Mouse (Mus musculus): ENCODE results near the gene Gm49380.

Gm49380 gene

DNA sequence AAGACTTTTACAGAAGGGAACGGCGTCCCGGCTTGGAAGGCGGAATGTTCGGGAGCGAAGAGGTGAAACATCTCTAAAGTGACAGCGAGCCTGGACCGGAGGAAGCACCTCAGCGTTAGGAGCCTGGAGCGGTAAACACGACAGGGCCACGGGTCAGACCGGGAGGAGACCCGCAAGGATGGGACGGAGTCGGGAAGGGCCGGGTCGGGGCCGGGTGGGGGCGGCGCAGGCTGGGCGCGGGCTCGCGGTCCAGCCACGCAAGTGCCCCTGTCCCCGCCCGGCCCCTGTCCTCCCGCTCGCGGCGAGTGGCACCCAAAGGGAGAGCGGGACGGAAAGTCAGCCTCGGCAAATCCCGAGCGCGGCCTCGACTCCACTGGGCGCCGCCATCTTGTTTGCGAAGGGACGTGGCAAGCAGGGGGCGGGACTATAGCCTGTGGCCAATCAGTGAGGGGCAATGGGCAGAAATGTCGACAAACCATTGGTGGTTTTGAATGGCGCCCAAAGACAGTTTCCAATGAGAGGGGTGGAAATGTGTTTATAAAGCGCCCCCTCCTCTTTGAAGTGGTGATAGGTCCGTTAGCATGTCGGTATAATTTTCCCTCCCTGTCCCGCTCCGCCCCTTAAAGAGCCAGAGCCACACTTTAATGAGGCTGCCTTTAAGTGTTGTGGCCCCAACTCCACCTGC lies at the start of gene Gm49380, which contains the start of gene Rnf26:
Gene Gm49380 (minus strand): TSS at position 396 of the 685 bp plus-strand sequence.
Gene Rnf26 (minus strand): TSS at position 413 of the 685 bp plus-strand sequence.
- peak; percentile 97 for DNase-seq

DNA sequence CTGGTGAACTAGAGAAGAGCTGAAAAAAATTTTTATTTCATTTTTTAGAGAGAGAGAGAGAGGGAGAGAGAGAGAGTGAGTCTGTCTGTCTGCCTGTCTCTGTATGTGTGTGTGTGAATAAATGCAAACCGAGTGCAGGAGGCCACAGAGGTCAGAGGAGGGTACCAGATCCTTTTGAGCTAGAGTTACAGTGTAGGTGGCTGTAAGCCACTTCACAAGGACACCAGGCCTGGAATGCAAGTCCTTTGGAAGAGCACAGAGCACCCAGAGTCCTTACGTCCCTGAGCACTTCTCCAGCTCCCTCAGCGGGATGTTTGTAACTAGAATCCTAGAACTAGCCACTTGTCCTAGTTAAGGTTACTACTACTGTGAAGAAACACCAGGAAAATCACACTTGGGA lies 46.6 kb upstream of the Gm49380 start:
- DNase-seq = no peak

DNA sequence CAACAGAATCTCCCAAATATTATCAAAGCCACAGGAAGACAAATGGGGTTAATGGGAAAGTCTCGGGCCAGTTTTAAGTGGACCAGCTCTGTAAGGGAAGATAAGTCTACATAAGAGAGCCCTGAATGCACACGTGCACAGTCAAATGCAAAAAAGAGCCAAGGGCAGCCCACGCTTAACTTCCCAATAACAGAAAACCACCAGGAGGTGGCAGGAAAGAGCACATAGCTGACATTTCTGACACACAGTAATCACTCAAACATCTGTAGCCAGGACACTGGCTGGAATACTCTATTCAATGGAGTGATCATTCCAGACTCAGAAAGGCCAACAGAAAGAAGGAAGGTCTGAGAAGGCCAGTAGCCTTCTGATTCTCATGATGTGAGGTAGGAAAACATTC lies 34.0 kb upstream of the Gm49380 start:
- no peak for DNase-seq

DNA sequence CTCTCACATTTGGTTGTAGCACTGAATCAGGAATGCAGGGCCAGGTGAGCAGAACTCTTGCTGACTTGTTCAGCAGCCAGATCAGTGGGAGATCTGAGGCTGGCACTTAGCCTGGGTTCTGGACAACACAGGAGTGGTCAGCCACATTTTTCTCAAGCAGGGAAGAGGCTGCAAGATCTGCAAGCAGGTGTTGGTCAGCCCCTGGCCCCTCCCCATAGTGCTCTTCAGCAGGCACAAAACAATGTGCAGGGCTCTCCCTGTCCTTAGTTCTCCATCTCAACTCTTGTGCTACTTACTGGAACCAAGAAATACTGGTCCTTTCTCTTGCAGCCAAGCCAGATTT lies 31.4 kb upstream of the Gm49380 start:
- no peak for DNase-seq

DNA sequence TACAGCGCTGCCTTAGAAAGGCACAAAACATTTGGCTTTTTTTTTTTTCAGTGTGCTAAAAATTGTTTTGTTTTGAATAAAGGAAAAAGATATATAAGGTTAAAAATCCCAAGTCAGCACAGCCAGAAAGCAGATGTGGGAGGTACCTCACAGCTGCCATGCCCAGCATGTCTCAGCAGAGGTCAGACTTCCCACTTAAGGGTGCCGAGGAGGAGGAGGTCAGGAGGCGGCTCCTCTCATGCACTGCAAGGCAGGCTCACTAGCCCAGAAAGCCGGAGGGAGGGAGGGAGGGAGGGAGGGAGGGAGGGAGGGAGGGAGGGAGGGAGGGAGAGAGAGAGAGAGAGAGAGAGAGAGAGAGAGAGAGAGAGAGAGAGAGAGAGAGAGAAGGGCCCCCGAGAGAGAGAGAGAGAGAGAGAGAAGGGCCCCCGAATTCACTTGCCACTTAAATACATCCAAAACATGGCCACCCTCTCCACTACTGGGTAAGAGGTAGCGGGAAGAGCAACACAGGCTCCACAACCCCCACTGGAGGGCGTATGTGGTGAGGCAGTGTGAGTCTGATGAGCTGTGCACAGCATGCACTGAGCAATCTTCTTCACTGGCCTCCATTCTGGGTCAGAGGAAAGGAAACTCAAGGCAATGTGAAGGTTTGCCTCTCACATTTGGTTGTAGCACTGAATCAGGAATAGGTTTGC lies 30.9 kb upstream of the Gm49380 start:
- peak; percentile 57 for DNase-seq

DNA sequence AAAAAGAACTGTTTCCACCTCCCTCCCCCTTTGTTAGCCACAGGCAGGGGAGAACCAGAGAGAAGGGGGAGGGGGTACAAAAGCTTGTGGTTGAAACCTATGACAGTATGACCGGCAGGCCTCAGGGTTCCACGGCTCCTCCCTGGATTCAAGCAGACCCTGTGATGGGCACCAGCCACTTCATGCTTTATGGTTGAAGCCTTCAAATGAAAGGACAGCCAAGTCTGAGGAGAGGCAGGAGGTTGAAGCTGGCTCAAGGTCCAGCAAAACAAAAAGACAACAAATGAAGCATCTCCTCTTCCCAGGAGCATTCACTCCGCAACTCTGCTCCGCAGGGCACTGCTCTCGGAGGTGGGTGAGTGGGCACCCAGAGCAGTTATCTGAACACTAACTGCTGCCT lies 30.1 kb upstream of the Gm49380 start:
- DNase-seq = no peak

DNA sequence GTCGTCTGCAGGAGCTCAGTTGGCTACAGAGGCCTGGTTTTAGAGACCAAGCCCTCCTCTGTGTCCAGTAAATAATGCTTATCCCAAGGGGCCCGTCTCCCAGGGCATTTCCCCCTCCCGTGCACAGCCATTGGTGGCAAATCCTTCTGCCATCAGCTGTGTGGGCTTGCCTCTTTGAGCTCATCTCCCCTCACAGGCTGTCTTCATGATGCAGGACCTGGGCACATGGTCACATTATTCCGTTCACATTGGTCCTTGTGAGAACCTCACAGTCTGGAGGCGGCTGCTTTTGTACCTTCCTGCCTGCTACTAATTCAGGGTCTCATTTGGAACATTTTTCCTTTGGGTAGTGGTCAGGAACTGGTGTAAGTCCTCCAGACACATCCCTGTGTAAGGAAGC lies 28.7 kb upstream of the Gm49380 start:
- DNase-seq = no peak

DNA sequence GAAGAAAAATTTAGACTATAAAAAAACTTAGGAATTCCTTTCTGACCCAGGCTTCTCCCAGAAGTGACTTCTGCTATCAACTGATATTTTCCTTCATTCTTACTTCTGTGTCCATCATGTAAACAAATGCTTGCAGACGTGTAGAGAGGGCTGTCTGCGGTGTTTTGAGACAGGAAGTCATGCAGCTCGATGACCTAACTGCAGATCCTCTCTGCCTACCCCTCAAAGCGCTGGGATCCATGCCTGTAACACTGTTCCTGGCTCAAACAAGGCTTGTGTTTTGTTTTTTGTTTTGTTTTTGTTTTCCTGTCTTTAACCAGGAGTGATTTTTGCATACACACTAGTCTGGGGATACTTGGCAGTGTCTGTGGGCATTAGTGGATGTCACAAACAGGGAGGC lies 24.5 kb upstream of the Gm49380 start:
- no peak for DNase-seq

DNA sequence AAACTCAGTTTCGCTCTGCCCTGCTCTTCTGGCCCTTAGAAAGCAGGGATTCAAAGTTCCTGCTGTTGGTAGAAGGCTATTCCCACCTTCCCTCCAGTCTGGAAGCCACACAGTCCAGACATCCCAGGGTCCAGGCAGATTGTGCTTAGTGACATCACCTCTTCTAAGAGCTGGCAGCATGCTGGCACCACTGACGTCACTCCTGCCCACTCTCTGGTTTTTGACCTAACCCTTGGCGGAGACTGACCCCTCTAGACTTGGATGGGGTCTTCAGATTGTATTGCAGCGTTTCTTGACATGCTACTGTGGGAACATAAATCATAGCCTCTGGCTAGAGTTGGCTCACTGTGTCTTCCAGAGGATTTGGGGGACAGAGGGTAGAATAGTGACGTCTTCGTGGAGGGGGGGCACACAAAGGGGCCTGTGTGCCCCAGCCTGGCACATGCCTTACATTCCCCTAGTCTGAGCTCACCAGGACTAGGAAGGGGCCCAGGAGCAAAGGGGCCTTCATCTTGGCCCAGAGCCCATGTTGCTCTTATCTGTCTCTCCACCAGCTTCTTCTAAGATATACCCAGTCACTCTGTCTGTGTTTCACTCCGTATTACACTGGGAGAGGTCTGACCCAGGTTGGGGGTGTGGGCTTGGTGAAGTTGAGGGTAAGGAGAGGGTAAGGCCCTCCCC lies 22.6 kb upstream of the Gm49380 start:
- no peak for DNase-seq

DNA sequence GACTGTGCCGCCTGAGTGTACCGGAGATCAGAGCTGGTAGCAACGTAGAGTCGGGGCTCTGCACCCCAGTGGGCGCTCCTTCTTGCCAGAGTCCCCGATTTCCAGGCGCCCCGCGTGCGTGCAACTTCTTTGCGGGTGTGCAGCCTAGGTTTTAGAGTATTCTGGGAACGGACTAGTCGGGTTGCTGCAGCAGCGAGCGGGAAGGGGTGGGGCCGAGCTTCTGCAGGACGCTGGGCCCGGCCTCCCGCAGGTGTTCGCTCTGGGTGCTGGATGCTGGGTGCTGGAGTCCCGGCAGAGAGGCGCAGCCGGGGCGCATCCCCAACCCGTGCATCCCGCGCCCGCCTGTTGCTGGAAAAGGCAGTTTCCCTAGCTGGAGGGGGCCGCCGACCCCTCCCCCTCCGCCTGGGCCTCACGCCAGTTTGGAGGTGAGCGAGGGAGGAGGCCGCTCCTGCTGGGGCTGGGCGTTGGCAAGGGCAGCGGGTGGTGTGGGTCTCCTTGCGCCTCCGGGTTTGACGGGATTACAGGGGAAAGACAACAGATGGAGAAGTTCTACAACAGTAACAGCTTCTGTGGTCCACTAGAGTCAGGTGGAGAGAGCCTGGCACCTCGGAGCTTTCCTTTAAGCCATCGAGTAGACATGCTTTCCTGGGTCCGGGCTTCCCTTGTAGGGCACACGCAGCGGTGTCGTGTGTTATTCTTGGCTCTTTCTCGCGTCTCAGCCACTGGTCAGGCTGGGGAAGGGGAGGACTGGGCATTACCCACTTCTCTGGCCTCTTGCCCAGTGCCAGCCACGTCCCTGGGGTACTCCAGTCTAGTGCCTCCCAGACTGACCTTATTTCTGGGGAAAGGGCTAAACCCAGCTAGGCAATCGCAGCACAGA lies 21.8 kb upstream of the Gm49380 start:
- DNase-seq = peak; percentile 48

DNA sequence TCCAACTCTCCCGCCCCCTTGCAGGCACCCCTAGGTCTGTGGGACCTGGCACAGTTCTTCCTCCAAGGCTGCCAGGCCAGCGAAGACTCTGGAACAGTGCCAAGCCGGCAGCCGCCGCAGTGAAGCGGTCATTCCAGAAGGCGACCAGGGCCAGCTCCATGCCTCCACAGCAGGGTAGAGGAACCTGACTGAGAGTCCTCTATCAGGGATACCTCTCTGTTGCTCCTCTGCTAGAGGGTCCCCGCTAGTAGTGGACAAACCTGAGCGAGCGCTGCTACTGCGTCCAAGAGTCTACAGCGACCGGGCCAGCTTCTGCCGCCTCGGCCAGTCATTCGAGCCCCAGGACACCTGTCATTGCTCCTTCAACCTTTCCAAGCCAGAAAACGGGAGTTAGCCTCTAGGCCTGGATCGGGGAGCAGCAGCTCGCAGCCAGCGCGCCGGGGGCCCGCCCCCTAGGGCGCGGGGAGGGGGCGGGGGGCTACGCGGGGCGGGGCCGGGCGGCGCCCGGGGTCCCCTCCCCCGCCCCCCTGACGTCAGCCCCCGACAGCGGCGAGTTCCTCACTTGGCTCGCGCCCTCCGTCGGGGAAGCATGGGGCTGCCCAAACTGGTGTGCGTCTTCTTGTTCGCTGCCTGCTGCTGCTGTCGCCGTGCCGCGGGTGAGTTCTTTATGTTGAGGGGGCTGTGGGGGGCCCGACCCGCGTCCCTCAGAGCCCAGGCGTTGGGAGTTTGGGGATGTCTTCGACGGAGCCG lies 21.0 kb upstream of the Gm49380 start, which contains the start of gene Mcam:
Gene Mcam (plus strand): TSS at position 369 of the 750 bp plus-strand sequence.
- DNase-seq = peak; percentile 68

DNA sequence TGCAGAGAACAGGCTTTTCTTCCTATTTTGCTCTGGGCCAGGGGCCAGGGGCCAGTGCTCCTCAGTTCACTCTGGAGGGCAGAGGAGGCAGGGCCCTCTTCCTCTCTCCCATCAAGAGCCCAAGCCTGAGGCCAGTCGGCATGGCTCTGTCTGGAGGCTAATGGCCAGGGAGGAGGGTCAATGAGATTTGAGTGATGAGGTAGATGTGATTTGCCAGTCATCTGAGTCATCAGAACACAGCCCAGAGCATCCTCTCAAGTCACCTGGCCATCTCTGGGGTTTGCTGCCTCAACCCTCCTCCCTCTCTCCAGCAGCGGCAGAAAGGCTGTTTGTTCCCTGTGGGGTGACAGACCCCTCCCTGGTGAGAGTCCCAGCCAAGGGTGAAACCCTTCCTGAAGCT lies 20.0 kb upstream of the Gm49380 start:
- no peak for DNase-seq

DNA sequence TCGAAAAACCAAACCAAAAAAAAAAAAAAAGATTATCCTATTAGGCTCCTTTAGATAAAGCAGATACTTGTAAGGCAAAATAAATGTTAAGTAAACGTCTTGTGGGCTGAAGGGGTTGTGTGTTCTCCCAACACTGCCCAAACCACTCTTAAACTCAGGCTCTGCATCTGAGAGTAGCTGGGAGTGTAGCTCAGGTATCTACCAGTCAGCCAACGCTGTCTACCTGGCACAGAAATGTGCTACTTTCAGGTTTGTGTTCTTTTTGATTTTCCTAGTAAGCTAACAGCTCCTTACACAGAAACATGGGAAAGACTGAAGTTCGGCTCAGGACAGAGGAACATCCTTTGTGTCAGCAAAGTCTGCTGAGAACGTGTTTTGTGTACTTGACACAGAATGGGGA lies 18.9 kb upstream of the Gm49380 start:
- no peak for DNase-seq

DNA sequence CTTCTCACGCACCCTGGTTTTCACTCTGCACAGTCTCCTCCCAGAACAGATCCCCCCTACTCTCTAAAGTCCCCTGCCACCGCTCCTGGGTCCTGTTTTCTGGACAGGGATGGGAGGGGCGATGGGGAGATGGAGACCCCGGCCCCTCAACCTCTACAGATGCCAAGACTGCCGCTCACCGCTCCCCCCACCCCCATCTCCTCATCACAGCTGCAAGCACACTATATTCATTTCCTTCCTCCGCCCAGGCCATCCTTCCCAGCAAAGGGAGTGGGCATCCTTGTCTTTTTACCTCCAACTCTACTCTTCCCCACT lies 17.9 kb upstream of the Gm49380 start:
- no peak for DNase-seq

DNA sequence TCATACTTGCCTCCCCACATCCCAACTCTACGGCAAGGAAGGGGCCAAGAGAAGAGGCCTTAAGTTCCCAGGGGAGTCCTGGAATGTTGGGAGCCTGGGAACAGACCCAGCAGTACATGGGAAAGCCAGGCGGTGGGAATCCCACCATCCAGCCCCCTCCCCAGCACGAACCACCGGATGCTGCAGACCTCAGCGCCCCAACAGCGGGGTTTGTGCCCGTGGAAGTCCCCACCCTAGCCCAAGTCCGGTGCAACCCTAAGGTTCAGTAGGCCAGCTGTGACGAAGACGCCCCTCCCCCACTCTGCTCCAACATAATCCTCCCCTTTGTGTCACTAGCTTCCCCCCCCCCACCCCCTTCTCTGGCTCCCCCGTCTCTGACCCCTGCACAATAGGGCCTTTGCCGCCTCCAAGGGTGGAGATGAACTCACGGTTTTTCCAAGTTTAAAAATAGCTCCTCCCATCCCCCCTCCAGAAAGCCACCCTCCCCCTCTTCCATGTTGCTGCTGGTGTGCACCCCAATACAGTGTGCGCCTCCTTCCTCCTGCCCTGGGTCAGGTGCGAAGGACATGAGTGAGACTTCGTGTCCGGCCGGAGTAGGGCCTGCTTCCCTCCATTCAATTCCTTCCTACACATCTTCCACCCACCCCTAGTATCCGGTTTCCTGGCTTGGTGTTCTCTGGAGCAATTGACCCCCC lies 17.4 kb upstream of the Gm49380 start:
- DNase-seq = peak; percentile 26

DNA sequence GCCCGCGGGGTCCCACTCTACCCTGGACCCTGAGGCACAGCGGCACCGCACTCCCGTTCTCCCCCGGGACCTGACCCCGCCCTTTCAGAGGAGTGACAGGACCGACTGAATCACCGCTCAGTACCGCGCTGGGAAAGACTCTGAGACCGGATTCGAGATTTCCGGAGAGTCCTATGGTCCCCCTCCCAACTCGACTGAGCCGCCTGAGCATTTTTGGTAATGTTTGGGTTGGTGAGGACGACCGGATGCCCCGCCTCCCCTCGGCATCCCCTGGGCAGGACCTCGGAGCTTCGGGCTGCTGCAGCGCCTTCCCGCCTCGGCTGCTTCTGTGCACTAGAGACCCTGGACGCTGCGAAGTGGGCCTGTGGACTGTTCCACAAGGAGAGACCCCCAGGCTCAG lies 16.7 kb upstream of the Gm49380 start:
- peak; percentile 81 for DNase-seq

DNA sequence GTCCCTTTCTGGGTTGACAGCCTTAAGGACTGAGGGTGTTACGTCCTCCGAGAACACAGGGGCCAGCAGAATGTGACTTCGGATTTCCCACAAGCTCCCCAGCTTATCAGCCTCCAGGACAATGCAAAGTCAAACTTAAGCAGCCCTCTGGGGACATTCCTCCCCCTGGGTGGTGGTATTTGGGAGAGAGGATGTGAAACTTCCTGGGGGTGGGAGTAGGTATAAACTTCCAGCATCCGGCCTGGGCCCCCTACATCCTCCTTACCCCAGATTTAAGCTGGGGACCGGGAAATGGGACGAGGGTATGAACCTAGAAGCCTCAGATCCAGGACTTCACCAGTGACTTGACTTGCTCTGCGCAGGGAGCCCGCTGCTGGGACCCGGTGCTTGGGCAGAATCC lies 16.3 kb upstream of the Gm49380 start:
- DNase-seq = no peak

DNA sequence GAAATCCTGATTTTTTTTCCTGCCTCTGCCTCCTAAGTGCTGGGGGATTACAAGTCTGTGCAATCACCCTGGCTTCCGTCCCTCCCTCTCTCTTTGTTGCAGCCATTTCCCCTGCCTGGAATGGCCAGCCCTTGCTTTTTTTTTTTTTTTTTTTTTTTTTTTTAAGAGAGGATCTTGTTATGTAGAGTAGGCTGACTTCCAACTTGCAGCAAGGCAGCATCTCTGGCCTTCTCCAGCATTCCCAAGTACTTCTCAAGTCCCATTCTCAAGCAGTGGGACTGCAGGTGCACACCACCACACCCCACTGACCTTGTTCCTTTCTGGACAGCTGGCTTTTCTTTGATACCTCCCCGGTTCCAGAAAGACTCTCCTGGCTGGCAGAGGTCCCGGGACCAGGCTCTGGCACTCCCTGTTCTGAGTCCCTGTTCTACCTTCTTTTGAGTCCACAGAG lies 14.1 kb upstream of the Gm49380 start:
- DNase-seq = peak; percentile 56

DNA sequence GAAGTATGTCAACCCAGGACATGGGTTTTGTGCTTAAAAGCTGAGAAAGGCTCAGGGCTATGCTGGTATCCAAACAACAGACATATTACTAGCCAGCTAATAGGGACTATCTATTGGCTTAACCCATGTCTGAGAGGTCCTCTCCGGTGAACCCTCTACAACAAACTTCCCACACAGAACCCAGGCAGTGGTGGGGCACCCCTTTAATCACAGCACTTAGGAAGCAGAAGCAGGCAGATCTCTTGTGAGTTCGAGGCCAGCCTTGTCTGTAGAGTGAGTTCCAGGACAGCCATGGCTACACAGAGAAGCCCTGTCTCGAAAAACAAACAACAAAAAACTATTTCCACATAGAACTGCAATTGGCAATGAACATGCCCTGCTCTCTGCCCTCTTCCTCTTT lies 13.4 kb upstream of the Gm49380 start:
- no peak for DNase-seq

DNA sequence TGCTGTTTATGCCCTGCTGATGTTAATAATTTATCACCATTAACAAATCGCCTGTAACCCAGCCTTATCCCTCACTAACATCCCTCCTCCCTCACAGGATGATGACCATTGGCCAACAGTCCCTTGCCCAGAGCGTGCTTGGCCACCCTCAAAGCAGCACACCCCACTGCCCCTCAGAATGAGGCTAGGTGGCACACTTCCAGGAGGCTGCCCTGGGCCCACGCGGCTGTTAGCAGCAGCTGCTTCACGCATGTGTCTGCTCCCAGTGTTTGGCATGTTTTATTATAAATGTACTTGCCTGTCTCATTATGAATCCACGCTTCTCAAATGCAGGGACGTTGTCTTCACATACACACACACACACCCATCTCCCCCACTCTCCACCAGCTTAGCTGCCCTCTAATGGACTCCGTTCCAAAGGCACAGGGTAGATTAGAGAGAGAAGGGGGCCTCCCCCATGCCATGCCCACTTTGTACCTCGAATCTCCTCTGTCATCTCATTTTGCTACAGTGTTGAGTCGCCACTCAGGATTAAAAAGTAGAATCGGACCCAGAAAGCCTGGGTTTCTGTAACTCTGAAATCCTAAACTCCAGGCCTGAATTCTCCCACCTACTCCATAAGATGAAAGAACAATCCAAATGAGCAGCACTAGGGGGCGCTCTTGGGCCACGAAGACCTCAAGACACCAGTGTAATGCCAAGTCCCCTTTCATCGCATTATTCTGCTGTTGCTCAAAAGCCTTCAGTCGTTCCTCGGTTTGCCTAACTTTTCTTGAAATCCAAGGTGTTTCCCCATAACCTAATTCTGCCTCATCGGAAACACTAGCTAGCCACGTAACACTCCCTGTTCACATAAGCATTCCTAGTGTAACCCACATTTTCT lies 12.5 kb upstream of the Gm49380 start:
- peak; percentile 83 for DNase-seq

DNA sequence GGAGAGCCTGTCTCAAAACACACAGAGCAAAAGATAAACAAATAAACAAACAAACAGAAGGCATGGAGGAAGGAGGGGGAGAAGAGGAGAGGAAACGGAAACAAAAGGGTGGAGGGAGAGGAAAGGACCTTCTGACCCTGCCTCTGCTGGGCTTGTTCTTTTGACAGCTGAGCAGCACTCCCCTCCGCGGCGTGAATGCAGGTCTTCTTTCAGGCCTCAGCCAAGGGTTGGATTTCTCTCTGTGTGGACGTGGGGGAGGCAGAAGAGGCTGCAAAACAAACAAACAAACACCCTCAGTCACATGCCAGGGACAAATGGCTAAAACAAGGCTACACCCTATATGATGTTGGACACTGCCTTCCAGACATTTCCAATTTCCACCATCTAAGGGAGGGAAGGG lies 11.7 kb upstream of the Gm49380 start:
- no peak for DNase-seq
